Mouse (Mus musculus) cerebellum, postnatal 36 days (tissue): ENCODE results near the gene Plin5.
A peak's percentile ranks its signal among the peaks of the same experiment; 100 is the strongest.

Experiments
- DNase-seq, 2 experiments: peaks; one replicate each; pipeline ENCODE4 v3.0.0; 2021 to 2022; ENCODE audit warnings: mixed read lengths in 2 of 2

Gene Plin5

GRCm38 (mm10) chr17:56132661-56133060 is 15.3 kb upstream of the Plin5 start:
- DNase-seq, result peak; percentile 72 to 76

DNA sequence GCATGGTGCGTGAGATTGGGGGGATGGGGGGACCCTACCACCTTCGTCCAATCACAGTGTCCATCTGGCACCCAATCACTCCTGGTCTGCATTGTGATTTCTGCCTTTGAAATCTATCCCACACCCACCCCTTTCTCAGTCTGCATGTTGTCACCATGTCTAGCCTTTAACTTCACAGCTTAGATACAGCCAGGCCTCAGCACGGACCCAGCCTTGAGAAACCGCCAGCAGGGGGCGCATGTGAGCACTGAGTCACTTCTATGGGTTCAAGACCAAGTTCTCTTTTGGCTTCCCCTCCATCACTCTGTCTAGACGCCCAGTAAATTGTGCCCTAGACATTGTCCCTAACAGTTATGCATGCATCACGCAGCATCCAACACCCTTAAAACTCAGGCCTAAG is 14.4 kb upstream of the Plin5 start:
- DNase-seq, result peak; percentile 75 to 78

GRCm38 (mm10) chr17:56131136-56131535 is 13.7 kb upstream of the Plin5 start:
- DNase-seq, result no peak

- DNase-seq, result peak in 1 of 2 experiments; percentile 48
Observed at GRCm38 (mm10) chr17:56128246-56128645, 10.8 kb upstream of the Plin5 start.

DNA sequence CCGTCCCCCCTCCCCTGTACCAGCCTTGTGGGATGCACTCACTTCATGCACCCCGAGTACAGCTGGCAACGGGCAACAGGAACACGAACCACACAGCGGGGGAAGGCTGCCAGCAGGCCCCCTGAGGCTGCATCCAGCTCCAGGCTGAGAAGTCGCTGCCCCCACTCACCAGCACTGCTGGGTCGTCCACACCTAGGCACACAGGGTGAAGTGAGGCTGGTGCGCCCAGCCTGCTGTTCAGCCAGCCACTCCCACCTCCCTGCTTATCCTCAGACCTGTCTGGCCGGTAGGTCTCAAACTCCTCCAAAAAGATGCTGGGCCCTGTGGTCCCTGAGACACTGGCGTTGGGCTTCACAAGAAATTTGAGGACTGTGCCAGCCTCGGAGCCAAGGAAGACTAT is 8.8 kb upstream of the Plin5 start:
- DNase-seq, result no peak

DNA sequence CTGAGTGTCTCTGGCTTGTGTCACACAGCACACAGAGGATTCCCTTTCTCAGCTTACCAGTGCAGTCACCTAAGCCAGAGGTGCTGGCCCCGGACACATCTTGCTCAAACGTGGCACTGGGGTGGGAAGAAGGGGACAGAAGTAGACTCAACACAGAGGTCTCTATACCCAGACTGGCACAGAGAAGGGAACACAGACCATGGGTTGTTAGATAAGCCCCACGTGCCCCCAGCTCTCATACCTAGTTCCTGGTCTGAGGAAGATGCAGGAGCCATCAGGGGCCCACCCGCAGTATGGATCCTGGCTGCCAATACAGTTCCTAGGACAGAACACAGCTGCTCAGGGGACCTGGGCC is 7.9 kb upstream of the Plin5 start:
- no peak for DNase-seq

DNA sequence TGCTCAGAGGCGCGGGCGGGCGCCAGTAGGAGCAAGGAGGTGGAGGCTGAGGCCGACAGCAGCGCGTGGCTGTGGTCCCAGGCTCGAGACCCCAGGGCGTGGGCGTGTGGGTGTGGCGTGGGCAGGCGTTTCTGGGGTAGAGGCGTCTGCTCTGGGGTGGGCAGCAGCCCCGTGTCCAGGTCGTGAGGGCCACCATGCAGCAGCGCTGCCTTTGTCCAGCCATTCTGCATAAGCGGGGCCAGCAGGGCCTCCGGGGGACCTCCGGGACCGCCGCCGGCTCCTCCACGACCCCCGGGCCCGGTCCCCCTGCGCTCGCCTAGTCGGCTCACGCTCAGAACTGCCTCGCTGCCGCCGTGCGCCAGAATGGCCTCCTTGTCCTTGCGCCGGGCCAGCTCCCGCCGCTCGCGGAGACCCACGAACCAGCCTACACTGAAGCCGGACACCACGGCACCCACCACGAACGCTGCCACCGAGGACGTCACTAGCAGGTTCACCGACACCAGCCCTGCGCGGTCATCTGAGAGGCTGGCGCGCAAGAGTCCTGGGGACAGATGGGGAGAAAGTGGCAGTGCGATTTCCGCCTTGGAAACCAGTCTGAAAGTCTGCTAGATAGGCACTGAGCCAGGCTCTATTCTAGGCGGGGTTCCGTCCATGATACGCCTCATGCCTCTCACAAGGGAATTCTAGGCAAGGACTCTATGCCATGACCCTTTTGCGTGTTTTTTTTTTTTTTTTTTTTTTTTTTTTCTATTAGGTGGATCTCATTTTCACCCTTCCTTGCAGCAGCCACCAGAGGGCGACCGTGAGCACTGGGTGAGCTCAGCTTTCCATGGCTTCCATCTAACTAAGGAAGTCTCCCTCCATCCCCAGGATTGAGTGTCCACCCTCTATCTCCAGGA is 7.2 kb upstream of the Plin5 start:
- DNase-seq, result peak; percentile 63 to 67

DNA sequence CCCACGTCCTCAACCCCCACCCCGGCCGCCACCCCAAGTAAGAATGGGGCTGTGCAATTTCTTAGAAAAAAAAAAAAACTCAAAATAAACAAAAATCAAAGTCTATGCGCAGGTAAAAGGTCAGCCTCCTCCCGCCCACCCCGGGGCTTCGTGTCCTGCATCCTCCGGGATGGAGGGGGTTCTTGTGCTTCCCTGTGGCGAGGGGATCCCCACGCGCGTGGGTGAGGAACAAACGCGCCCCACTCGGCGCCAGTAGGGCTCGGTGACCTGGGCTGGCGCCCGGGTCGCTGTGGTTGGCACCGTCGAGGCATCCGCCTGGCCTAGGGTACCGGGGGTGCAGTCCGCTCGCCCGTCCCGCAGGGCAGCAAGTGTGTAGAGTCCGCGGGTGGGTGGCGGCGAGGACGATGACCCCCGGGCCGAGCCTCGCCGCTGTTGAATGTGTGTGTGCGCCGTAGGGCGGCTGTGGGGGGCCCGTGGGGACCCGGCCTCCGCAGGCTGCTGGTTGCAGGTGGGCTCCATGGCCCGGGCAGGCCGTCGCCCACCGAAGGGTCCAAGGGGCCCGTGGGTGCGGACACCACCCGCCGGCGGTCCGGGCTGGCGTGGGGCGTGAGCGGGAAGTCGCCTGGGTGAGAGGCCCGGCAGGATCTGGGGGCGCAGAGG is 6.4 kb upstream of the Plin5 start:
- DNase-seq, result no peak

- DNase-seq, result no peak
Observed at GRCm38 (mm10) chr17:56123161-56123560, 5.8 kb upstream of the Plin5 start.

GRCm38 (mm10) chr17:56121826-56122225 is 4.4 kb upstream of the Plin5 start, which contains the start of gene Lrg1:
Gene Lrg1, minus strand, starts transcription at chr17:56122001.
- DNase-seq, result no peak

DNA sequence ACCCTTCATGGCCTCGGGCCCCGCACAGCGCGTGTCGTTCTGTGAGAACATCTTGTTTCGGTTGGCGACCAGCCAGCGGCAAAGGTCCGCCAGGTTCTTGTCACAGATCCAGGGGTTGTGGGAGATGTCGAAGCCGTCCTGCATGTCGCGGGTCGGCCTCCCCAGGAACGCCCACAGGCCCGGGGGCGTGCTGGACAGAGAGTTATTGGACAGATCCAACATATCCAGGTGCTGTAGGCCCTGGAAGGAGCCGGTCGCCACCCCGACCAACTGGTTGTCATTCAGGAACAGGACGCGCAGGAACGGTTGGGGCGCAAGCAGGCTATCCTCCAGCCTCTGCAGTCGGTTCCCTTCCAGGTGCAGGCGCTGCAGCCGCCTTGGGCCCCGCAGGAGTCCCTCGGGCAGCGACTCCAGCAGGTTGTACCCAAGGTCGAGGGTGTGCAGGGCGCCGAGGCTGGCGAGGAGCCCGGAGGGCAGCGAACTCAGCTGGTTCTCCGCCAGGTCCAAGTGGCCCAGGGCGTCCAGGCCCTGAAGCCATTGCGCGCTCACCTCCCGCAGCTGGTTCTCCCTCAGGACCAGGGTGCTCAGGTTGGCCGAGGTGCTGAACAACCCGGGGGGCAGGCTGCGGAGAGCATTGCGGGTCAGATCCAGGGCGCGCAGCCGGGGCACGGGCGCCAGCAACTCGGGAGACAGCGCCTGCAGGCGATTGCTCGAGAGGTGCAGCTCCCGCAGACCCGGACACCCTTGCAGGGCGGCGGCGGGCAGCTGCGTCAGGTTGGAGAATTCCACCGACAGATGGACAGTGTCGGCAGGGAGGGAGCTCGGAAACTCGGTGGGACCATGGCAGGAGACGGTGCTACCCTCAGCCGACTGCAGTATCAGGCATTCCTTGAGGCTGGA is 2.8 kb upstream of the Plin5 start:
- peak; percentile 56 to 59 for DNase-seq

DNA sequence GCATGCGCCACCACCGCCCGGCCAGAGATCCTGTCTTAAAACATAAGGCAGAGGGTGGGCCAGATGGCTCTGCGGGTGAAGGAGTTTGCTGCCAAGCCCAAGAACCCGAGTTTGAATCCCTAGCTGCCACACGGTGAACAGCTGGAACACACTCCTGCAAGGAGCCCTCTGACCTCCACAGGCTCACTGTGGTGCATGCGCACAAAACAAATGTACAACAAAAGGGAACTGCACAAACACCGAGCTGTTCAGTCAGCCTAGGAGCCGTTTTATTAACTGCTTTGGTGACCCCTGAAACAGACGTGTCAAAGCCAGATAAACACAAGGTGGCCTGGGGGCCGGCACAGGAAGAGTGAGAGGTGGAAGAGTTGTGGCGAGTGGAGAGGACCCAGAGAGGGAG is 2.0 kb upstream of the Plin5 start:
- no peak for DNase-seq

GRCm38 (mm10) chr17:56116193-56116592 is 1.2 kb downstream of the Plin5 start:
- DNase-seq, result no peak

- no peak for DNase-seq
Observed at GRCm38 (mm10) chr17:56112743-56113142, 4.7 kb downstream of the Plin5 start.

GRCm38 (mm10) chr17:56111864-56112263 is 5.5 kb downstream of the Plin5 start:
- DNase-seq, result peak; percentile 69 to 75

DNA sequence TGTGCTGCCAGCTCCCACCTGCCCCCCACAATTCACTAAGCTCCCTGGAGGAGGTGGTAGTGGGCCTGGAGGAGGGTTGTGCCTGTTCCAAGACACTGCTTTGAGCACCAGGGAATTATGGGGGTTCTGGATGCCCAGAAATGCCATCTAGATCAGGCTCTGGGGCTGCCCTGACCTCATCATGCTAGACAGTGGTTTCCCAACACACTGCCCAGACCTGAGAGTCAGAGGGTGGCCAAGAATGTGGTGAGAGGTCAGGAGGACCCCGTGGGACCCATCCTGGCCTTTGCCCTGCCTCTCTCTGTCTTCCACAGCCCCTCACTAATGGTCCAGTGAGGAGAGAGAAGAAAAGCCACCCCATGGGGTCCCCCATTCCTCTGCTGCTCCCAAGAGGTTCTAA is 6.4 kb downstream of the Plin5 start:
- no peak for DNase-seq

DNA sequence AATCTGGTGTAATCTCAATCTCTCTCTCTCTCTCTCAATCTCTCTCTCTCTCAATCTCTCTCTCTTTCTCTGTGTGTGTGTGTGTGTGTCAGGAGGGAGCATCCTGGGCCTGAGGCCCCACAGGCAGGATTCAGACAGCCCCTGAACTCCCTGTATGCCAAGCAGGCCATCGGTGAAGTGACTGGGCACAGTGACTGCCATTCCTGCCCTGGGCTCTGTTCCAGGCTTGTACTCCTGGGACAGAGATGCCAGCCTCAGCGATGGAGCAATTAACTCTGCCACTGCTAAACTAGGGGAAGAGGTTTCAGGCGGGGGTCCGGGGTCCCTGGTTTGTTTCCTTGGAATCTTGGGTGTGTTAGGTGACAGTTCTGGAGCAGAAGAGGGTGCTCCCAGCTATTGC is 6.8 kb downstream of the Plin5 start:
- no peak for DNase-seq

DNA sequence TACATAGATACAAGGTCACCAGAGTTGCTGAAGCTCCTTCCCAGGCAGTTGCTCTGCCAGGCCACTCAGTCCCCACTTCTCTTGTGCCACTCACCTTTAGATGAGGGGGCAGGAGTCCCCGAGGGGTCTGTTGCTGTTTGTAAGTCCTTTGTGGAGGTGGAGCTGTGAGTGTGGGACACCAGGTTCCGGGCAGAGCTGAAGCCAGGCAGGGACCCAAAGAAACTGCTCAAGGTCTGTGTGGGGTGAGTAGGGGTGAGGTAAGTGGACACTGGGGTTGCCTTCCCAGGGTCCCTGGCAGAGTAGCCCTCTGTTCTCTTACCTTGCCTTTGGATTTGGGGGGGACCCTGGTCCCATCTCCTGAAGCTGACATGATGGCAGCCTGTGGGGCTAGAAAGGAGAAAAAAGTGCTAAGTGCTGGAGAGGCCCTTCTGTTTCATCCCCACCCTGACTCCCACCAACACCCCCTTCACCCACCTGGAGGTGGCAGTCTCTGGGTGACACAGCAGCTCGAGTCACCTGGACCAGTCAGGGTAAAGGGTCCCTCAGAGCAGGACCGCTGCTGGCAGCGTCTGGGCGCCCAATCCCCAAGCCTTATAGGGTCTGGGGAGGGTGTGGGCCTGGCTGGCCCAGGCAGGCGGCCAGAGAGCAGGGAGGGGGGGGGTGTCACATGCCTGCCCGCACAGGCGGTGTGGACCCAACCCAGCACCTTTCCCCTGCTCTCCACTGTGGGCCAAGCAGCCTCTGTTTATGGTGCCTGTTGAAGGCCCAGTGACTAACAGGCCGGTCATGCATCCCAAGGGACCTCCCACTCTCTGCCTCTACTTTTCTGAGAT is 8.0 kb downstream of the Plin5 start, which contains the start of gene Plin4:
TSS of gene Plin4 (minus strand) at position 585 of the 833 bp plus-strand sequence.
- DNase-seq, result no peak

- DNase-seq, result no peak
Observed at GRCm38 (mm10) chr17:56108334-56109044, 8.9 kb downstream of the Plin5 start.

DNA sequence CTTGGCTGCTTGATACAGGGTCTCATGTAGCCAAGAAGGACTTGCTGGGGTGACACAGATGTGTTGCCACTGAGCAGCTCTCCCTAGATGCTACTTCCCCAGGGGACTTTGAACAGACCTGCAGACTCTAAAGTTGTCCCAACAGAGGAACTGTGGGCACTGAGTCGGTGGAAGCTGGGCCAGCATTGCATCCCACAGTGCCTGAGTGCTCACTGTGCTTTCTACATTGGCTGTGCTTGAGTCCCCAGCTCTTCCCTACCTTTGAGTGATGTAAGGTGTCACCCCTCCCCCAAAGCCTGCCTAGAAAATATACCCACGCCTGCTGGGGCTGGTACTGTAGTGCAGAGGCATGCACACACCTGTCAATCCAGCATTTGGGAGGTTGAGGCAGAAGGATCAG is 9.7 kb downstream of the Plin5 start:
- no peak for DNase-seq

DNA sequence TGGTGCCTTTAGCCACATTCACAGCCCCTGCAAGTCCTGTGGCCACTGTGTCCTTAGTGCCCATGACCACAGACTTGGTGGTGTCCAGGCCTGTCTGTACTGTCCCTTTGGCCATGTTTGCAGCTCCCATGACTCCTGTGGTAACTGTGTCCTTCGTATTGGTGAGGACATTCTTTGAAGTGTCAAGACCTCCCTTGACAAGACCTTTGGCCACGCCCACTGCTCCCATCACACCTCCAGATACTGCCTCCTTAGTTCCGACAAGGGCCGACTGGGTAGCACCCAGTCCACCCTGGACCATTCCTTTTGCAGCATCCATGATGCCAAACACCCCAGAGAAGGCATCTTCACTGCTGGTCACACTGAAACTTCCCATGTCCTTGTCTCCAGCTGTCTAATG is 10.4 kb downstream of the Plin5 start:
- DNase-seq, result no peak
